8 mouse cellular contexts compared by ENCODE assay signal in genomic region chr2:72234943-72235342, GRCm38 (mm10). TPM values are rescaled to one million over a fixed set of nuclear protein-coding genes. Genes with fewer than 3 reads are reported as not detected.
DNase-seq lines count a peak whose midpoint lies in the region; ATAC-seq and TF ChIP-seq lines count a peak whose summit lies in the region.

No protein-coding gene starts in this region.

- peaks cover 22% of the 10 kb centered on the region for H3K4me1 ChIP-seq in bone marrow macrophage, adult 2 months (ENCODE audit: control insufficient read depth, insufficient read depth, low read length)
- peaks cover 11% of the 10 kb centered on the region for H3K4me1 ChIP-seq in embryonic facial prominence, embryonic 14.5 days (ENCODE audit: control insufficient read depth, insufficient read depth, low read length)
- peaks cover 29% of the 10 kb centered on the region for H3K4me1 ChIP-seq in heart, embryonic 10.5 days

- no peak overlapping the region for H3K27ac ChIP-seq in bone marrow macrophage, adult 2 months (ENCODE audit: insufficient read depth, low read depth, low read length)
- peak overlapping the region; percentile 74 for H3K27ac ChIP-seq in embryonic facial prominence, embryonic 14.5 days (replicated peaks; ENCODE audit: low read depth, low read length)
- H3K27ac ChIP-seq in heart, embryonic 10.5 days, result peak overlapping the region; percentile 83

- 0 out of 2 replicates have a peak overlapping the region, but pooled peaks have one; percentile 2 for H3K4me2 ChIP-seq in embryonic facial prominence, embryonic 14.5 days (ENCODE audit: low read depth, low read length)

- WGBS in embryonic facial prominence, embryonic 14.5 days, result 2% methylated on average over 3 of the region's 3 CpGs
- 2% methylated on average over 3 of the region's 3 CpGs for WGBS in heart, embryonic 10.5 days

- peak; percentile 77 for ATAC-seq in embryonic facial prominence, embryonic 14.5 days (ENCODE audit: low read depth)

- TF ChIP-seq CTCF in bone marrow macrophage, adult 2 months (IDR thresholded peaks at IDR 0.05; ENCODE audit: low read depth, low read length), result peak; percentile 25; the same call in 1 of the 2 replicates

- DNase-seq in heart, adult 11 months, result peak; percentile 93
- no peak for DNase-seq in heart, postnatal 25 days (ENCODE audit: low spot score)
- peak; percentile 92 for DNase-seq in embryonic facial prominence, embryonic 14.5 days (ENCODE audit: low spot score)
- no peak for DNase-seq in heart, embryonic 10.5 days (ENCODE audit: low spot score)
- DNase-seq in layer of hippocampus, postnatal 25 days (ENCODE audit: extremely low spot score in 1 of 2, low spot score in 1 of 2), result peak; percentile 43 to 62
- peak; percentile 49 to 76 for DNase-seq in lung, postnatal 4 days
- peak; percentile 85 to 86 for DNase-seq in right cerebral cortex, postnatal 10 days (ENCODE audit: low spot score in 2 of 2)

- H3K4me3 ChIP-seq in bone marrow macrophage, adult 2 months (ENCODE audit: insufficient read depth, low read length), result no peak overlapping the region
- no peak overlapping the region for H3K4me3 ChIP-seq in embryonic facial prominence, embryonic 14.5 days (ENCODE audit: low read depth, low read length)
- no peak overlapping the region for H3K4me3 ChIP-seq in heart, embryonic 10.5 days

- no peaks in the 10 kb centered on the region for H3K9me3 ChIP-seq in embryonic facial prominence, embryonic 14.5 days (ENCODE audit: control insufficient read depth, low read length)
- no peaks in the 10 kb centered on the region for H3K9me3 ChIP-seq in heart, embryonic 10.5 days

- TF ChIP-seq POLR2A in bone marrow macrophage, adult 2 months (IDR thresholded peaks at IDR 0.05; ENCODE audit: borderline replicate concordance, low read depth, low read length), result no peak

- H3K36me3 ChIP-seq in embryonic facial prominence, embryonic 14.5 days (ENCODE audit: control insufficient read depth, insufficient read depth, low read length), result no peaks in the 10 kb centered on the region
- no peaks in the 10 kb centered on the region for H3K36me3 ChIP-seq in heart, embryonic 10.5 days

- H3K27me3 ChIP-seq in embryonic facial prominence, embryonic 14.5 days (replicated peaks; ENCODE audit: control insufficient read depth, insufficient read depth, low read length), result no peaks in the 10 kb centered on the region
- no peaks in the 10 kb centered on the region for H3K27me3 ChIP-seq in heart, embryonic 10.5 days (ENCODE audit: insufficient read depth, poor library complexity, severe bottlenecking)

- no peak overlapping the region for H3K9ac ChIP-seq in embryonic facial prominence, embryonic 14.5 days (ENCODE audit: low read depth, low read length)

- intact Hi-C loops in heart, postnatal 25 days (cut with DNase I), result loop anchor here (1.0 kb wide), 1 partner anchor 154 kb away; no protein-coding TSS in a partner anchor

RNA-seq across cellular contexts. Expression of gene Map3k20, which starts 50.5 kb away (rescaled TPM):
- total RNA-seq in heart, postnatal 25 days (2021), result 100 to 1,000 TPM; 271 to 291 TPM
- polyA plus RNA-seq in bone marrow macrophage, adult 2 months (2012; ENCODE audit: insufficient read depth, insufficient read length, missing spikeins), result 16.9 and 20.3 TPM in 2 replicates
- 20.4 and 22.3 TPM in 2 replicates for polyA plus RNA-seq in embryonic facial prominence, embryonic 14.5 days (2014; fragmentation: Nextera tagmentation; extraction: Ambion mirVana)
- polyA plus RNA-seq in heart, embryonic 10.5 days (2016; fragmentation: Nextera tagmentation; extraction: Ambion mirVana), result 27.9 and 60.5 TPM in 2 replicates
- total RNA-seq in layer of hippocampus, postnatal 25 days (2021), result 10 to 100 TPM; 12.2 to 12.4 TPM

Comparison
In these comparisons a context has a peak if more than half of its experiments do, and no peak if none do; other contexts are left out.
1. DNase-seq: peak in heart, adult 11 months (single experiment), embryonic facial prominence, embryonic 14.5 days (single experiment), layer of hippocampus, postnatal 25 days (2 of 2), lung, postnatal 4 days (2 of 2) and right cerebral cortex, postnatal 10 days (2 of 2); none in heart, postnatal 25 days (single experiment) and heart, embryonic 10.5 days (single experiment).